Mouse (Mus musculus): ENCODE measurements around the gene Inpp5k. TPM values are rescaled to one million over a fixed set of nuclear protein-coding genes. Genes with fewer than 3 reads are reported as not detected.

Gene Inpp5k
- polyA plus RNA-seq, 1 experiment from 2014 or later = 40.0 TPM

GRCm38 (mm10) chr11:75674875-75675274 lies 44.1 kb downstream of the Inpp5k start:
- 75% methylated on average over 3 of the region's 3 CpGs for WGBS
- no peaks in the 10 kb centered on the region for H3K4me1 ChIP-seq (ENCODE audit: control insufficient read depth, insufficient read depth, low read length)

GRCm38 (mm10) chr11:75677881-75678746 lies 47.3 kb downstream of the Inpp5k start:
- H3K4me3 ChIP-seq (ENCODE audit: low read depth, low read length) = peak overlapping the region; percentile 98
- ATAC-seq = no peak
- peak overlapping the region; percentile 51 for H3K9ac ChIP-seq (ENCODE audit: low read depth, low read length)
- no peaks in the 10 kb centered on the region for H3K9me3 ChIP-seq (replicated peaks; ENCODE audit: control insufficient read depth, low read length, poor library complexity, severe bottlenecking)
- peaks cover 15% of the 10 kb centered on the region for H3K4me1 ChIP-seq (ENCODE audit: control insufficient read depth, insufficient read depth, low read length)
- H3K27ac ChIP-seq (ENCODE audit: low read length) = peak overlapping the region; percentile 94
- peaks cover 2% of the 10 kb centered on the region; the same call in 1 of the 2 replicates for H3K36me3 ChIP-seq (ENCODE audit: control insufficient read depth, insufficient read depth, low read length)
- no peaks in the 10 kb centered on the region for H3K27me3 ChIP-seq (ENCODE audit: control insufficient read depth, insufficient read depth, low read depth, low read length)
- WGBS = 91% methylated on average over 3 of the region's 3 CpGs
- H3K4me2 ChIP-seq (ENCODE audit: low read length) = peak overlapping the region; percentile 83

More at GRCm38 (mm10) chr11:75674875-75675274, 44.1 kb downstream of the Inpp5k start:
- no peak for ATAC-seq
- Histone ChIP-seq H3K36me3 (ENCODE audit: control insufficient read depth, insufficient read depth, low read length) (no peaks in the 10 kb centered on the region), H3K4me2 (ENCODE audit: low read length) (no peak overlapping the region), H3K9ac (ENCODE audit: low read depth, low read length) (no peak overlapping the region), H3K27ac (ENCODE audit: low read length) (no peak overlapping the region), H3K9me3 (replicated peaks; ENCODE audit: control insufficient read depth, low read length, poor library complexity, severe bottlenecking) (no peaks in the 10 kb centered on the region), H3K4me3 (ENCODE audit: low read depth, low read length) (no peak overlapping the region), H3K27me3 (ENCODE audit: control insufficient read depth, insufficient read depth, low read depth, low read length) (no peaks in the 10 kb centered on the region)

GRCm38 (mm10) chr11:75678747-75679438 lies 48.1 kb downstream of the Inpp5k start, which contains the start of gene Crk:
TSS of gene Crk (plus strand) at chr11:75679259.
- peak; percentile 98 for ATAC-seq

GRCm38 (mm10) chr11:75679439-75680171 lies 48.8 kb downstream of the Inpp5k start:
- under 1% methylated on average over 42 of the region's 43 CpGs for WGBS
- Histone ChIP-seq H3K27me3 (ENCODE audit: control insufficient read depth, insufficient read depth, low read depth, low read length) (no peaks in the 10 kb centered on the region), H3K4me1 (ENCODE audit: control insufficient read depth, insufficient read depth, low read length) (peaks cover 15% of the 10 kb centered on the region), H3K9ac (ENCODE audit: low read depth, low read length) (peak overlapping the region; percentile 94), H3K4me3 (ENCODE audit: low read depth, low read length) (peak overlapping the region; percentile 98), H3K9me3 (replicated peaks; ENCODE audit: control insufficient read depth, low read length, poor library complexity, severe bottlenecking) (no peaks in the 10 kb centered on the region), H3K27ac (ENCODE audit: low read length) (peak overlapping the region; percentile 94), H3K4me2 (ENCODE audit: low read length) (peak overlapping the region; percentile 83), H3K36me3 (ENCODE audit: control insufficient read depth, insufficient read depth, low read length) (peaks cover 2% of the 10 kb centered on the region; the same call in 1 of the 2 replicates)
- ATAC-seq = peak; percentile 88

More at GRCm38 (mm10) chr11:75678747-75679438, 48.1 kb downstream of the Inpp5k start, which contains the start of gene Crk:
- Histone ChIP-seq H3K9ac (ENCODE audit: low read depth, low read length) (peak within 1 kb of the TSS; percentile 94), H3K36me3 (ENCODE audit: control insufficient read depth, insufficient read depth, low read length) (peaks cover 2% of the 10 kb centered on the region; the same call in 1 of the 2 replicates), H3K27me3 (ENCODE audit: control insufficient read depth, insufficient read depth, low read depth, low read length) (no peaks in the 10 kb centered on the region), H3K4me1 (ENCODE audit: control insufficient read depth, insufficient read depth, low read length) (peaks cover 15% of the 10 kb centered on the region), H3K4me3 (ENCODE audit: low read depth, low read length) (peak within 1 kb of the TSS; percentile 98), H3K4me2 (ENCODE audit: low read length) (peak within 1 kb of the TSS; percentile 83), H3K27ac (ENCODE audit: low read length) (peak within 1 kb of the TSS; percentile 94), H3K9me3 (replicated peaks; ENCODE audit: control insufficient read depth, low read length, poor library complexity, severe bottlenecking) (no peaks in the 10 kb centered on the region)
- WGBS = under 1% methylated on average over 53 of the region's 55 CpGs

- Histone ChIP-seq H3K27ac (ENCODE audit: low read length) (no peak overlapping the region), H3K9ac (ENCODE audit: low read depth, low read length) (no peak overlapping the region), H3K36me3 (ENCODE audit: control insufficient read depth, insufficient read depth, low read length) (peaks cover 2% of the 10 kb centered on the region; the same call in 1 of the 2 replicates), H3K4me1 (ENCODE audit: control insufficient read depth, insufficient read depth, low read length) (peaks cover 20% of the 10 kb centered on the region), H3K4me2 (ENCODE audit: low read length) (no peak overlapping the region), H3K4me3 (ENCODE audit: low read depth, low read length) (no peak overlapping the region), H3K27me3 (ENCODE audit: control insufficient read depth, insufficient read depth, low read depth, low read length) (no peaks in the 10 kb centered on the region), H3K9me3 (replicated peaks; ENCODE audit: control insufficient read depth, low read length, poor library complexity, severe bottlenecking) (no peaks in the 10 kb centered on the region)
- no peak for ATAC-seq
- 91% methylated on average over 5 of the region's 5 CpGs for WGBS
Measured at GRCm38 (mm10) chr11:75684462-75684861, 53.7 kb downstream of the Inpp5k start.

GRCm38 (mm10) chr11:75684956-75685355 lies 54.2 kb downstream of the Inpp5k start:
- H3K27me3 ChIP-seq (ENCODE audit: control insufficient read depth, insufficient read depth, low read depth, low read length) = no peaks in the 10 kb centered on the region
- peaks cover 2% of the 10 kb centered on the region; the same call in 1 of the 2 replicates for H3K36me3 ChIP-seq (ENCODE audit: control insufficient read depth, insufficient read depth, low read length)
- H3K4me2 ChIP-seq (ENCODE audit: low read length) = no peak overlapping the region
- no peaks in the 10 kb centered on the region for H3K9me3 ChIP-seq (replicated peaks; ENCODE audit: control insufficient read depth, low read length, poor library complexity, severe bottlenecking)
- peaks cover 19% of the 10 kb centered on the region for H3K4me1 ChIP-seq (ENCODE audit: control insufficient read depth, insufficient read depth, low read length)
- no peak overlapping the region for H3K9ac ChIP-seq (ENCODE audit: low read depth, low read length)
- no peak for ATAC-seq
- no peak overlapping the region for H3K27ac ChIP-seq (ENCODE audit: low read length)
- 85% methylated on average over 2 of the region's 2 CpGs for WGBS
- no peak overlapping the region for H3K4me3 ChIP-seq (ENCODE audit: low read depth, low read length)

GRCm38 (mm10) chr11:75687343-75687993 lies 56.7 kb downstream of the Inpp5k start:
- peaks cover 5% of the 10 kb centered on the region for H3K4me1 ChIP-seq (ENCODE audit: control insufficient read depth, insufficient read depth, low read length)
- H3K36me3 ChIP-seq (ENCODE audit: control insufficient read depth, insufficient read depth, low read length) = peaks cover 6% of the 10 kb centered on the region
- no peak for ATAC-seq
- H3K4me2 ChIP-seq (ENCODE audit: low read length) = no peak overlapping the region
- no peak overlapping the region for H3K9ac ChIP-seq (ENCODE audit: low read depth, low read length)
- H3K27me3 ChIP-seq (ENCODE audit: control insufficient read depth, insufficient read depth, low read depth, low read length) = no peaks in the 10 kb centered on the region
- H3K4me3 ChIP-seq (ENCODE audit: low read depth, low read length) = no peak overlapping the region
- no peak overlapping the region; the same call in 1 of the 2 replicates for H3K27ac ChIP-seq (ENCODE audit: low read length)
- WGBS = 81% methylated on average over 2 of the region's 2 CpGs
- H3K9me3 ChIP-seq (replicated peaks; ENCODE audit: control insufficient read depth, low read length, poor library complexity, severe bottlenecking) = no peaks in the 10 kb centered on the region

GRCm38 (mm10) chr11:75688132-75688531 lies 57.3 kb downstream of the Inpp5k start:
- no peak for ATAC-seq
- H3K4me3 ChIP-seq (ENCODE audit: low read depth, low read length) = no peak overlapping the region
- no peaks in the 10 kb centered on the region for H3K27me3 ChIP-seq (ENCODE audit: control insufficient read depth, insufficient read depth, low read depth, low read length)
- WGBS = 87% methylated on average over 2 of the region's 2 CpGs
- H3K9ac ChIP-seq (ENCODE audit: low read depth, low read length) = no peak overlapping the region
- no peak overlapping the region for H3K27ac ChIP-seq (ENCODE audit: low read length)
- H3K36me3 ChIP-seq (ENCODE audit: control insufficient read depth, insufficient read depth, low read length) = peaks cover 5% of the 10 kb centered on the region
- H3K9me3 ChIP-seq (replicated peaks; ENCODE audit: control insufficient read depth, low read length, poor library complexity, severe bottlenecking) = no peaks in the 10 kb centered on the region
- peaks cover 5% of the 10 kb centered on the region for H3K4me1 ChIP-seq (ENCODE audit: control insufficient read depth, insufficient read depth, low read length)
- no peak overlapping the region for H3K4me2 ChIP-seq (ENCODE audit: low read length)
